Mouse (Mus musculus) kidney, postnatal 25 days (tissue): ENCODE data around the gene Tmed2.
"Not testable (repeated sequence)": the region's sequence is repeated elsewhere in the genome, so short reads cannot be mapped to it uniquely, and the experiment has no call there.

Experiments used
- DNase-seq, 2 experiments: peaks; one replicate each; pipeline ENCODE4 v3.0.0; 2021; ENCODE audit warnings: mixed read lengths in 2 of 2

Tmed2 gene

GRCm38 (mm10) chr5:124540383-124540786 is at the start of gene Tmed2:
Gene Tmed2, plus strand, starts transcription at chr5:124540695.
- peak; percentile 95 to 99 for DNase-seq

GRCm38 (mm10) chr5:124491732-124492131 is 48.8 kb upstream of the Tmed2 start:
- no peak for DNase-seq

GRCm38 (mm10) chr5:124492618-124493017 is 47.9 kb upstream of the Tmed2 start:
- DNase-seq, result no peak

GRCm38 (mm10) chr5:124493455-124493854 is 47.0 kb upstream of the Tmed2 start:
- DNase-seq, result peak in 1 of 2 experiments; percentile 20

- DNase-seq, result peak in 1 of 2 experiments; percentile 15
These were observed 44.9 kb upstream of the Tmed2 start for GRCm38 (mm10) chr5:124495547-124495946.

- DNase-seq, result no peak
These were observed 43.6 kb upstream of the Tmed2 start for GRCm38 (mm10) chr5:124496614-124497514.

GRCm38 (mm10) chr5:124498221-124498876 is 42.1 kb upstream of the Tmed2 start:
- peak; percentile 53 to 80 for DNase-seq

- DNase-seq, result no peak
These were observed 41.5 kb upstream of the Tmed2 start for GRCm38 (mm10) chr5:124499001-124499400.

- DNase-seq, result not testable (repeated sequence)
These were observed 40.5 kb upstream of the Tmed2 start for GRCm38 (mm10) chr5:124500037-124500436.

GRCm38 (mm10) chr5:124500573-124500972 is 39.9 kb upstream of the Tmed2 start:
- DNase-seq, result no peak

- DNase-seq, result no peak
These were observed 39.0 kb upstream of the Tmed2 start for GRCm38 (mm10) chr5:124501541-124501940.

- DNase-seq, result no peak
These were observed 36.8 kb upstream of the Tmed2 start for GRCm38 (mm10) chr5:124503742-124504141.

- no peak for DNase-seq
These were observed 35.3 kb upstream of the Tmed2 start for GRCm38 (mm10) chr5:124505235-124505634.

- peak in 1 of 2 experiments; percentile 76 for DNase-seq
These were observed 33.6 kb upstream of the Tmed2 start for GRCm38 (mm10) chr5:124506731-124507359.

- DNase-seq, result no peak
These were observed 31.3 kb upstream of the Tmed2 start for GRCm38 (mm10) chr5:124509200-124509599.

- DNase-seq, result peak; percentile 87 to 94
These were observed 30.7 kb upstream of the Tmed2 start for GRCm38 (mm10) chr5:124509742-124510237.

- no peak for DNase-seq
These were observed 29.9 kb upstream of the Tmed2 start for GRCm38 (mm10) chr5:124510536-124511050.

GRCm38 (mm10) chr5:124515789-124516188 is 24.7 kb upstream of the Tmed2 start:
- no peak for DNase-seq

GRCm38 (mm10) chr5:124518648-124519047 is 21.8 kb upstream of the Tmed2 start:
- no peak for DNase-seq

- no peak for DNase-seq
These were observed 18.9 kb upstream of the Tmed2 start for GRCm38 (mm10) chr5:124521588-124521987.

- no peak for DNase-seq
These were observed 17.5 kb upstream of the Tmed2 start for GRCm38 (mm10) chr5:124523032-124523431.

- DNase-seq, result no peak
These were observed 15.6 kb upstream of the Tmed2 start for GRCm38 (mm10) chr5:124524943-124525342.

- no peak for DNase-seq
These were observed 12.1 kb upstream of the Tmed2 start for GRCm38 (mm10) chr5:124528351-124528750.
